Mouse (Mus musculus): Measurements from ENCODE around the gene Mrps7. TPM values are rescaled to one million over a fixed set of nuclear protein-coding genes. Genes with fewer than 3 reads are reported as not detected.
A peak's percentile ranks its signal among the peaks of the same experiment; 100 is the strongest.

Mrps7 gene
- total RNA-seq, 4 experiments from 2014 or later, result 73.4 to 84.2 (median 81.8) TPM

GRCm38 (mm10) chr11:115627705-115628464 lies 24.2 kb downstream of the Mrps7 start, which contains the start of gene Slc25a19:
Slc25a19 (minus strand) TSS chr11:115628295.
- DNase-seq (ENCODE audit: low spot score in 2 of 2), result peak; percentile 99

- DNase-seq (ENCODE audit: low spot score in 2 of 2), result no peak
Observed at GRCm38 (mm10) chr11:115628465-115629101, 24.9 kb downstream of the Mrps7 start.

GRCm38 (mm10) chr11:115629734-115630531 lies 26.2 kb downstream of the Mrps7 start:
- DNase-seq (ENCODE audit: low spot score in 2 of 2), result no peak

- no peak for DNase-seq (ENCODE audit: low spot score in 2 of 2)
Observed at GRCm38 (mm10) chr11:115630532-115631504, 27.1 kb downstream of the Mrps7 start.

- no peak for DNase-seq (ENCODE audit: low spot score in 2 of 2)
Observed at GRCm38 (mm10) chr11:115631505-115631890, 27.8 kb downstream of the Mrps7 start.

GRCm38 (mm10) chr11:115632247-115632646 lies 28.5 kb downstream of the Mrps7 start:
- no peak for DNase-seq (ENCODE audit: low spot score in 2 of 2)

GRCm38 (mm10) chr11:115632862-115633261 lies 29.1 kb downstream of the Mrps7 start:
- no peak for DNase-seq (ENCODE audit: low spot score in 2 of 2)

- DNase-seq (ENCODE audit: low spot score in 2 of 2), result no peak
Observed at GRCm38 (mm10) chr11:115634109-115634508, 30.4 kb downstream of the Mrps7 start.

- DNase-seq (ENCODE audit: low spot score in 2 of 2), result no peak
Observed at GRCm38 (mm10) chr11:115635041-115635440, 31.3 kb downstream of the Mrps7 start.

GRCm38 (mm10) chr11:115635484-115635883 lies 31.8 kb downstream of the Mrps7 start:
- no peak for DNase-seq (ENCODE audit: low spot score in 2 of 2)

GRCm38 (mm10) chr11:115636960-115637359 lies 33.2 kb downstream of the Mrps7 start:
- no peak for DNase-seq (ENCODE audit: low spot score in 2 of 2)

- DNase-seq (ENCODE audit: low spot score in 2 of 2), result no peak
Observed at GRCm38 (mm10) chr11:115638498-115639409, 35.0 kb downstream of the Mrps7 start.

GRCm38 (mm10) chr11:115639540-115639939 lies 35.8 kb downstream of the Mrps7 start:
- no peak for DNase-seq (ENCODE audit: low spot score in 2 of 2)

- no peak for DNase-seq (ENCODE audit: low spot score in 2 of 2)
Observed at GRCm38 (mm10) chr11:115640311-115640828, 36.6 kb downstream of the Mrps7 start.

- DNase-seq (ENCODE audit: low spot score in 2 of 2), result no peak
Observed at GRCm38 (mm10) chr11:115640978-115641663, 37.4 kb downstream of the Mrps7 start.

GRCm38 (mm10) chr11:115641664-115642036 lies 37.9 kb downstream of the Mrps7 start:
- DNase-seq (ENCODE audit: low spot score in 2 of 2), result no peak

GRCm38 (mm10) chr11:115642705-115643104 lies 39.0 kb downstream of the Mrps7 start:
- DNase-seq (ENCODE audit: low spot score in 2 of 2), result no peak

- no peak for DNase-seq (ENCODE audit: low spot score in 2 of 2)
Observed at GRCm38 (mm10) chr11:115643265-115643664, 39.5 kb downstream of the Mrps7 start.

- no peak for DNase-seq (ENCODE audit: low spot score in 2 of 2)
Observed at GRCm38 (mm10) chr11:115644308-115644707, 40.6 kb downstream of the Mrps7 start.
